Mouse (Mus musculus) cerebellum, adult 11-12 months (tissue): ENCODE data around the gene Olfr745.

ENCODE experiments used
- DNase-seq: peaks from one replicate; pipeline ENCODE4 v3.0.0; 2022

Olfr745 gene

GRCm38 (mm10) chr14:50639088-50639487, at the start of gene Olfr745:
Olfr745 (plus strand) TSS chr14:50639388.
- no peak for DNase-seq

- no peak for DNase-seq
Observed at GRCm38 (mm10) chr14:50614579-50614978, 24.6 kb upstream of the Olfr745 start, which contains the start of gene Olfr744. Olfr744 (plus strand) TSS chr14:50614879.

GRCm38 (mm10) chr14:50646783-50647182, 7.6 kb downstream of the Olfr745 start, which contains the start of gene Olfr746:
Olfr746 (plus strand) TSS chr14:50647083.
- no peak for DNase-seq

GRCm38 (mm10) chr14:50693106-50693505, 53.9 kb downstream of the Olfr745 start, which contains the start of gene Olfr747:
Olfr747 (minus strand) TSS chr14:50693206.
- DNase-seq, result no peak
